Mouse (Mus musculus): ENCODE measurements around the gene Vsig8.

DNA sequence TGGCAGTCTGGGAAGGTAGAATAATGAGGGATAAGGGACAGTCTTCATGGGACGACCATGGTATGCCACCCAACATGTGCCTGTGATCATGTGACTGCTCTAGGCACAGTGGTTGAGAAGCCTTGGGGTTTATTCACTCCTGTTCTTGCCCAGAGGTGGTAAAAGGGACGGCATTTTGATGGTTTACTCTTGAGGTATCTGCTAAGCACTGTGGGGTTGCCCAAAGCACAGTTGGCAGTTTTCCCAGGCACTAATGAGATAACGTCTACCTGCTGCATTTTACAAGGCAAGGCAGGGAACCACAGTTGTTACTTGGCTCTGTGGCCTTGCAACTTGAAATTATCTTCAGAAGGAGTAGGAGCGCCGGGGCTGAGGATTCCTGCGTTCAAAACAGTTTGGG, 15.9 kb upstream of the Vsig8 start:
- TF ChIP-seq GATA1 (IDR thresholded peaks at IDR 0.05; ENCODE audit: low read length) = no peak
- TF ChIP-seq TAL1 (IDR thresholded peaks at IDR 0.05; ENCODE audit: low read length) = no peak

Data from erythroblast, embryonic 14.5 days (primary cell).